8 mouse cellular contexts compared by ENCODE assay signal in genomic region chr4:106255959-106256609, GRCm38 (mm10). TPM values are rescaled to one million over a fixed set of nuclear protein-coding genes. Genes with fewer than 3 reads are reported as not detected.
DNase-seq lines count a peak whose midpoint lies in the region; ATAC-seq lines count a peak whose summit lies in the region.

No protein-coding gene starts in this region.

- no peaks in the 10 kb centered on the region for H3K27me3 ChIP-seq in forebrain, embryonic 14.5 days (replicated peaks; ENCODE audit: control insufficient read depth, insufficient read depth, low read length)
- H3K27me3 ChIP-seq in forebrain, embryonic 12.5 days: no peaks in the 10 kb centered on the region

- peak; percentile 78; the same call in 1 of the 2 replicates for ATAC-seq in forebrain, embryonic 14.5 days
- no peak for ATAC-seq in forebrain, embryonic 12.5 days (ENCODE audit: low FRiP score)
- ATAC-seq in activated CD4-positive, CD25-positive, alpha-beta regulatory T cell, adult 4 months: no peak

- peak; percentile 82 for DNase-seq in forebrain, embryonic 14.5 days (ENCODE audit: low spot score)
- peak; percentile 28 for DNase-seq in urinary bladder, postnatal 14 days (ENCODE audit: low spot score)
- no peak for DNase-seq in urinary bladder, adult 2 months (ENCODE audit: low spot score)
- DNase-seq in heart, postnatal 14 days: peak; percentile 52 to 68
- DNase-seq in layer of hippocampus, postnatal 36 days: peak; percentile 65 to 73
- peak; percentile 42 for DNase-seq in skeletal muscle tissue, adult 2 months (ENCODE audit: low read depth, low spot score)

- H3K9ac ChIP-seq in forebrain, embryonic 14.5 days (ENCODE audit: low read length): no peak overlapping the region
- no peak overlapping the region for H3K9ac ChIP-seq in forebrain, embryonic 12.5 days

- no peak overlapping the region for H3K4me2 ChIP-seq in forebrain, embryonic 14.5 days (ENCODE audit: low read length)
- H3K4me2 ChIP-seq in forebrain, embryonic 12.5 days: no peak overlapping the region

- H3K4me1 ChIP-seq in forebrain, embryonic 14.5 days (ENCODE audit: control insufficient read depth, insufficient read depth, low read length): peaks cover 7% of the 10 kb centered on the region
- 0 out of 2 replicates have a peak, but pooled peaks cover 7% of the 10 kb centered on the region for H3K4me1 ChIP-seq in forebrain, embryonic 12.5 days

- intact Hi-C loops in heart, postnatal 14 days (cut with DNase I): no loop called here

- no peaks in the 10 kb centered on the region for H3K36me3 ChIP-seq in forebrain, embryonic 14.5 days (ENCODE audit: control insufficient read depth, insufficient read depth, low read length)
- H3K36me3 ChIP-seq in forebrain, embryonic 12.5 days (replicated peaks): no peaks in the 10 kb centered on the region

- no peaks in the 10 kb centered on the region for H3K9me3 ChIP-seq in forebrain, embryonic 14.5 days (replicated peaks; ENCODE audit: control insufficient read depth, low read length)
- H3K9me3 ChIP-seq in forebrain, embryonic 12.5 days: no peaks in the 10 kb centered on the region

- peak overlapping the region; percentile 44 for H3K27ac ChIP-seq in forebrain, embryonic 14.5 days (ENCODE audit: low read depth, low read length)
- H3K27ac ChIP-seq in forebrain, embryonic 12.5 days: no peak overlapping the region

- H3K4me3 ChIP-seq in forebrain, embryonic 14.5 days (ENCODE audit: low read depth, low read length): no peak overlapping the region
- H3K4me3 ChIP-seq in forebrain, embryonic 12.5 days (replicated peaks): no peak overlapping the region

RNA-seq across cellular contexts. Expression of gene Usp24, which starts 59.9 kb away (rescaled TPM):
- 7.2 and 9.1 TPM in 2 replicates for polyA plus RNA-seq in forebrain, embryonic 14.5 days (2014; fragmentation: Nextera tagmentation; extraction: Ambion mirVana)
- polyA plus RNA-seq in forebrain, embryonic 12.5 days (2016; fragmentation: Nextera tagmentation; extraction: Ambion mirVana): 11.7 and 13.7 TPM in 2 replicates
- polyA plus RNA-seq in urinary bladder, adult 2 months (2012; rRNA removed): 9.9 and 12.2 TPM in 2 replicates
- 10 to 100 TPM; 39.4 to 40.3 TPM for total RNA-seq in heart, postnatal 14 days (2021)
- 10 to 100 TPM; 38.7 to 44.0 TPM for total RNA-seq in layer of hippocampus, postnatal 36 days (2021)
- 1 to 10 TPM; 7.2 to 8.5 TPM for polyA plus RNA-seq in activated CD4-positive, CD25-positive, alpha-beta regulatory T cell, adult 4 months (2017; shearing (Covaris generic))
